Mouse (Mus musculus) bone marrow macrophage, adult 2 months (primary cell): ENCODE data around the gene Brpf1. TPM values are rescaled to one million over a fixed set of nuclear protein-coding genes. Genes with fewer than 3 reads are reported as not detected.

Source experiments
- H3K27ac ChIP-seq: 2 replicates; pipeline ENCODE4 v1.5.1; 2012; ENCODE audit warnings: low read depth, low read length; ENCODE audit not compliant: insufficient read depth
- H3K4me1 ChIP-seq: 2 replicates; pipeline ENCODE4 v1.6.1; 2012; ENCODE audit warnings: low read length; ENCODE audit not compliant: control insufficient read depth, insufficient read depth
- H3K4me3 ChIP-seq: 2 replicates; pipeline ENCODE4 v1.5.1; 2012; ENCODE audit warnings: mild to moderate bottlenecking, low read length, moderate library complexity; ENCODE audit not compliant: insufficient read depth
- CTCF ChIP-seq: IDR thresholded peaks from 2 replicates; pipeline ENCODE4 v1.5.1; 2012; ENCODE audit warnings: low read depth, mild to moderate bottlenecking, low read length, moderate library complexity
- POLR2A ChIP-seq: IDR thresholded peaks from 2 replicates; pipeline ENCODE4 v1.6.1; 2012; ENCODE audit warnings: mild to moderate bottlenecking, low read depth, low read length, borderline replicate concordance
- polyA plus RNA-seq: library from polyadenylated mRNA; stranded (reverse); fragments of >200 nt; gene quantifications from 2 replicates; pipeline ENCODE4 v1.2.4, GENCODE M21; 2012; ENCODE audit not compliant: missing spikeins, insufficient read depth, insufficient read length

Brpf1 gene
- polyA plus RNA-seq, 1 experiment = 31.6 TPM

GRCm38 (mm10) chr6:113282969-113283368 is 24.0 kb upstream of the Brpf1 start:
- Histone ChIP-seq H3K4me1 (peaks cover 10% of the 10 kb centered on the region), H3K4me3 (no peak overlapping the region), H3K27ac (no peak overlapping the region)
- no peak for TF ChIP-seq CTCF

- Histone ChIP-seq H3K27ac (no peak overlapping the region), H3K4me3 (no peak overlapping the region), H3K4me1 (peaks cover 10% of the 10 kb centered on the region)
- TF ChIP-seq POLR2A = no peak
- TF ChIP-seq CTCF = no peak
Measured at GRCm38 (mm10) chr6:113283500-113283899, 23.4 kb upstream of the Brpf1 start.

- TF ChIP-seq POLR2A (no peak), CTCF (no peak)
- H3K4me1 ChIP-seq = peaks cover 10% of the 10 kb centered on the region
- H3K27ac ChIP-seq = no peak overlapping the region
- H3K4me3 ChIP-seq = no peak overlapping the region
Measured at GRCm38 (mm10) chr6:113284931-113285330, 22.0 kb upstream of the Brpf1 start.

DNA sequence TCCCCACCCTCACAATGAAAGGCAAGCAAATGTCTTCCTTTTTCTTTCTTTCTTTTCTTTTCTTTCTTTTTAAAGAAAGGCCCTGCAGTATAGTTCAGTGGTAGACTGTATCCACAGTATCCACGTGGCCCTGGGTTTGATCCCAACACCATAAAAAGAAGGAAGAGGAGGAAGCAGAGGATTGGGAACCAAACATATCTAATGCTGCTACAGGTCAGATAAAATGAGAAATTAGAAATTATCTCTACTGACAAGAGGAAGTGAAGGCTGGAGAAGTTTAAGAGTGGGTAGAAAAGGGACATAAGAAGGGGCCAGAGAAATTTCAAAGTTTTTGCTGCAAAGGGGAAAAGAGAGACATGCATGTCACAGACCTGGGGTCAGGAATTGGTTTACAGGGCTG is 20.6 kb upstream of the Brpf1 start:
- Histone ChIP-seq H3K4me1 (peaks cover 10% of the 10 kb centered on the region), H3K4me3 (no peak overlapping the region), H3K27ac (no peak overlapping the region)
- TF ChIP-seq CTCF (no peak), POLR2A (no peak)

GRCm38 (mm10) chr6:113287236-113287635 is 19.7 kb upstream of the Brpf1 start:
- no peak overlapping the region for H3K4me3 ChIP-seq
- H3K4me1 ChIP-seq = peaks cover 10% of the 10 kb centered on the region
- TF ChIP-seq POLR2A (no peak), CTCF (no peak)
- H3K27ac ChIP-seq = no peak overlapping the region

DNA sequence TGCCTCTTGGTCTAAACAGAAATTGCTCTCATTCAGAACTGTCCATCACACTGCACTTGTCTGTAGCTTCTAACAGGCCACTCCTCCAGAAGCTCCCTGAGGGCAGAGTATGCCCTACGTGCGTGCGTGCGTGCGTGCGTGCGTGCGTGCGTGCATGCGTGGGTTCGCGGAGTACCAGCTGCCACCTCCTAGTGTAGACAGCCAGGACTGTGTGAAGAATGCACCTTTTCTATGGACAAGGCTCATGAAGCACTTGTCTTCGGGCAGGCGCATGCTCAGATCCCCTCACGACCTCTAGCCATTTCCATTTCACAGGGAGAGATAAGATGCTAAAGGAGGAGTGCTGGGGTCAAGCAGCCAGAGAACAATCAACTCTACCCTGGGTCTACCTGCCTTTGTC is 17.6 kb upstream of the Brpf1 start:
- Histone ChIP-seq H3K27ac (no peak overlapping the region), H3K4me1 (peaks cover 10% of the 10 kb centered on the region), H3K4me3 (no peak overlapping the region)
- TF ChIP-seq POLR2A (no peak), CTCF (no peak)

DNA sequence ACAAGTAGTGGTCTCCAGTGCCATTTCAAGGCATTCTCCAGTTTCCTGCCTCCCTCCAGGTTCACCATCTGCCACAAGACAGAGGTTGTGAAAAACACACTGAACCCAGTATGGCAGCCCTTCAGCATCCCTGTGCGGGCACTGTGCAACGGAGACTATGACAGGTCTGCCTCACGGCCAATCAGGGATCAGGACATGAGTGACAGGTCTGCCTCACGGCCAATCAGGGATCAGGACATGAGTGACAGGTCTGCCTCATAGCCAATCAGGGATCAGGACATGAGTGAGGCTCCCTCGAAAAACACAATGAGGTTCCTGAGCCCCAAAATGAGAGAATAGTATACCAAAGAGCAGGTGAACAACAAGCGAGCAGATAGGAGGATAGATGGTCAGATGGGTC is 16.6 kb upstream of the Brpf1 start:
- no peak overlapping the region for H3K27ac ChIP-seq
- H3K4me1 ChIP-seq = peaks cover 7% of the 10 kb centered on the region
- TF ChIP-seq CTCF (no peak), POLR2A (no peak)
- no peak overlapping the region for H3K4me3 ChIP-seq

- no peak overlapping the region for H3K4me3 ChIP-seq
- no peak for TF ChIP-seq CTCF
- TF ChIP-seq POLR2A = no peak
- H3K27ac ChIP-seq = no peak overlapping the region
- H3K4me1 ChIP-seq = peaks cover 8% of the 10 kb centered on the region
Measured at GRCm38 (mm10) chr6:113292938-113293337, 14.0 kb upstream of the Brpf1 start.

DNA sequence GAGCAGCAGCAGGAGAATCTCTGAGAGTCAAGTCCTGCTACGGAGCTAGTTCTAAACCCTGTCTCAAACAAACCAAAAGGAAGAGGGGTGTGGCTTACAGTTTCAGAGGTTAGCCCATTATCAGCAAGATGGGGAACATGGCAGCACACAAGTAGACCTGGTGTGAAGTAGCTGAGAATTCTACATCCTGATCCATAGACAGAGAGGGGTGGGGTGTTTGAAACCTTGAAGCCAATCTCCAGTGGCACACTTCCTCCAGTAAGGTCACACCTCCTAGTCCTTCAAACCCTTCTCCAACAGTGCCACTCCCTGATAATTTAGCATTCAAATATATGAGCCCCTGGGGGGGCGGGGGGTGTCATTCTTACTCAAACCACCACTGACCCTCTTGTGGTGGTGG is 10.9 kb upstream of the Brpf1 start:
- H3K4me3 ChIP-seq = no peak overlapping the region
- no peak for TF ChIP-seq CTCF
- no peak for TF ChIP-seq POLR2A
- no peak overlapping the region for H3K27ac ChIP-seq
- peaks cover 8% of the 10 kb centered on the region for H3K4me1 ChIP-seq

DNA sequence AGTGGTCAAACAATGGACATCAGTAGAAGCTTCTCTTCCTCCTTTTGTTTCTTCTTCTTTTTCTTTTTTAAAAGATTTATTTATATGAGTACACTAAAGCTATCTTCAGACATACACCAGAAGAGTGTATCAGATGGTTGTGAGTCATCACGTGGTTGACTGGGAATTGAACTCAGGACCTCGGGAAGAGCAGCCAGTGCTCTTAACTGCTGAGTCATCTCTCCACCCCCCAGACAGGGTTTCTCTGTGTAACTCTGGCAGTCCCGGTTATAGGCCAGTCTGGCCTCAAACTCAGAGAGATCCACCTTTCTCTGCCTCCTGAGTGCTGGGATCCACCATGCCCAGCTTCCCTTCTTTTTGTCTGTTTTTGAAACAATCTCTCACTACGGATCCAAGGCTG is 10.3 kb upstream of the Brpf1 start:
- TF ChIP-seq POLR2A (no peak), CTCF (no peak)
- H3K27ac ChIP-seq = no peak overlapping the region
- peaks cover 8% of the 10 kb centered on the region for H3K4me1 ChIP-seq
- no peak overlapping the region for H3K4me3 ChIP-seq

DNA sequence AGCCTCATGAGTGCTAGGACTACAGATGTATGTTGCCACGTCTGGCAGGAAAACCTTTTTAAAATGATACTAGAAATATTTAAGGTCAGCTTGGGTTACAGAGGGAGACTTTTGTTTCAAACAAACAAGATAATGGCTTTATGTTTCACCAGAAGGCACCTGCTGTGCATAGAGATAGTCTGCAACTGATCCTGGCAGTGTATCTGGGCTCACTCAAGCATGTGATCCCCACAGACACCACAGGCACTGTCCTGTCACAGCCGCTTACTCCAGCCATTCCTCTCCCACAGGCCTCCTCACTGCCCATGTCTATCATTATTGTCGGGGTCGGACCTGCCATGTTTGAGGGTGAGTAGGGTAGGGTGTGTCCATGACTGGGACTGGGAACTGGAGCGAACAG is 5.6 kb upstream of the Brpf1 start:
- Histone ChIP-seq H3K27ac (no peak overlapping the region), H3K4me1 (peaks cover 3% of the 10 kb centered on the region), H3K4me3 (no peak overlapping the region)
- TF ChIP-seq POLR2A (no peak), CTCF (no peak)
